Mouse (Mus musculus): ENCODE results near the gene Tnfrsf19.

Gene Tnfrsf19

DNA sequence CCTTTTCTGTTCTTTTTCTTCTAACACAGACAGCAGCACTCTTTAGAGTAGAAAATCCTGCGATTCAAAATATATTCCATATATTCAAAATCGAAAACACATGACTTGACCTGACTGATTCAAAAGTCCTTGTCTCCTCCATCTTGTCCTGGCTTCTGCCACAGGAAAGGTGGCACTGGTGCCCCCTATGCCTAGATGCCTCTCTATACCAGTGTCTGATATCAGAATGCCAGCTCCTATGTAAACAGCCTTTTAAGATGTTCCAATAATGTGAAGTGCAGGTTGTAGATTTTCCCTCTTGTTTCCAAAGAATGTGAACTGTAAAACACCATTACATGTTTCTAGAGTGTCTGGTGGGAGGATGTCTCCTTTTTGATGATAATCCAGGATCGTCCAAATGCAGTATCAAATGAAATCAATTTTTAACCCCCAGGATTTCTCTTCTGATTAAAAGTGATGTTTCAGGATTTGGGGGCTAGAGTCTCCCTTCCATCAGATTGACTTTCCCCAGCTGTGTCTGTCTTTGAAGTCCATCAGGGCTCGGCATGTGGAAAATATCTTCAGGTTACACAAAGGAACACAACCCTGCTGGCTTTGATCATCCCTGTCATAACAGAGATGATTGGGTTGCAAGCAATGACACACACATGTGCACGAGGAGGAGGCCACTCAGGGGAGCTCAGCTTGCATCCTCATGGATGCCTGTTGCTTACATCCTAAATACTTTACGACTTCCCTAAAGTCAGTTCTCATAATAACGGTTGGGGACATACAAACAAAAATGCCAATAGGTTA is 82.1 kb downstream of the Tnfrsf19 start:
- no peak for DNase-seq (ENCODE audit: low read depth, low spot score)

- no peak for DNase-seq (ENCODE audit: low read depth, low spot score)
Measured at GRCm38 (mm10) chr14:60957611-60958157, 88.6 kb downstream of the Tnfrsf19 start.

- DNase-seq (ENCODE audit: low read depth, low spot score): no peak
Measured at GRCm38 (mm10) chr14:60937481-60938039, 108.7 kb downstream of the Tnfrsf19 start.

DNA sequence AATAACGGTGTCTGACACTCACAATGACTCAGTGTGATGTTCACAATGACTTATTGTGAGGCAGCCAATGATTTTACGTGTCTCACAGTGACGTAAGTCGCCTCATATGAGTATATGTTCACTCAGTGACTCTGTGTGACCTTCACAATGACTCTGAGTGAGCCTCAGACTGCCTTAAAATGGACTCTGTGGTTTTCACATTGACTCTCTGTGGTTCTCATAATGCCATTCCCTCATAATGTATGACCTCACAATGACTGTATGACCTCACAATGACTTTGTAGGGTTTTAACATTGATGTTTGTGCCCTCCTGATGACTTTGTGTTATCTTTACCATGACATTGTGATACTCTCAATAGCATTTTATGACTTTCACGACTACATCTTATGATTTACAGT is 110.6 kb downstream of the Tnfrsf19 start:
- no peak for DNase-seq (ENCODE audit: low read depth, low spot score)

GRCm38 (mm10) chr14:60926011-60926410 is 120.3 kb downstream of the Tnfrsf19 start:
- DNase-seq (ENCODE audit: low read depth, low spot score): no peak

DNA sequence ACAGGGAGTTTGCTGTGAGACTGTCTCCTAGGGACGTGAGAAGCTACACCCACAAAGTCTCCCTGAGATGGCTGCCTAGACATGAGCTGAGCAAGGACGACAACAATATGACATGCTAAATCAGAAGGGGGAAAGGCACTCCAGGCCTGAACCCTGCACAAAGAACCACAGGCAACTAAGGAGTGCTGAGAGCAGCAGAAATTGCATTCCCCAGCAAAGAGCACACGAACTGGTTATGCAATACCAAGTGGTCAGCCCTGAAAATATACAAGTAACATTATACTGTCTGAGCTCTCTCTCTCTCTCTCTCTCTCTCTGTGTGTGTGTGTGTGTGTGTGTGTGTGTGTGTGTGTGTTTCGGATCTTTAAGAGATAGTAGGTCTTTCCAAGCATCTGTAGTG is 129.6 kb downstream of the Tnfrsf19 start:
- no peak for DNase-seq (ENCODE audit: low read depth, low spot score)

Data from embryo, embryonic 11.5 days (tissue).